Mouse (Mus musculus): Measurements from ENCODE around the gene Rhou. TPM values are rescaled to one million over a fixed set of nuclear protein-coding genes. Genes with fewer than 3 reads are reported as not detected.

Rhou gene
- polyA plus RNA-seq, 1 experiment from 2014 or later: 8.3 TPM

GRCm38 (mm10) chr8:123653994-123654569, 353 bp downstream of the Rhou start:
- peak; percentile 64 for ATAC-seq (ENCODE audit: insufficient number of reproducible peaks, insufficient read depth, low FRiP score, low TSS enrichment, low read depth)
- peak overlapping the region; percentile 83 for H3K4me3 ChIP-seq
- H3K27me3 ChIP-seq: no peaks in the 10 kb centered on the region
- peak overlapping the region; percentile 70 for H3K4me2 ChIP-seq
- no peaks in the 10 kb centered on the region for H3K9me3 ChIP-seq
- peak overlapping the region; percentile 90 for H3K9ac ChIP-seq
- WGBS: under 1% methylated on average over 75 of the region's 77 CpGs
- peaks cover 30% of the 10 kb centered on the region for H3K36me3 ChIP-seq
- peak overlapping the region; percentile 84 for H3K27ac ChIP-seq
- peaks cover 27% of the 10 kb centered on the region for H3K4me1 ChIP-seq

GRCm38 (mm10) chr8:123654763-123655162, 1.0 kb downstream of the Rhou start:
- 9% methylated on average over 5 of the region's 5 CpGs for WGBS
- peaks cover 30% of the 10 kb centered on the region for H3K36me3 ChIP-seq
- peak overlapping the region; percentile 70 for H3K4me2 ChIP-seq
- no peaks in the 10 kb centered on the region for H3K27me3 ChIP-seq
- H3K4me1 ChIP-seq: peaks cover 22% of the 10 kb centered on the region
- H3K4me3 ChIP-seq: peak overlapping the region; percentile 83
- peak overlapping the region; percentile 90 for H3K9ac ChIP-seq
- no peak for ATAC-seq (ENCODE audit: insufficient number of reproducible peaks, insufficient read depth, low FRiP score, low TSS enrichment, low read depth)
- H3K27ac ChIP-seq: 0 out of 2 replicates have a peak overlapping the region, but pooled peaks have one; percentile 16
- no peaks in the 10 kb centered on the region for H3K9me3 ChIP-seq

- Histone ChIP-seq H3K4me1 (peaks cover 22% of the 10 kb centered on the region), H3K4me3 (peak overlapping the region; percentile 83), H3K9ac (peak overlapping the region; percentile 90), H3K36me3 (peaks cover 30% of the 10 kb centered on the region), H3K27ac (0 out of 2 replicates have a peak overlapping the region, but pooled peaks have one; percentile 16), H3K4me2 (peak overlapping the region; percentile 70), H3K9me3 (no peaks in the 10 kb centered on the region), H3K27me3 (no peaks in the 10 kb centered on the region)
- 6% methylated on average over 8 of the region's 8 CpGs for WGBS
- no peak for ATAC-seq (ENCODE audit: insufficient number of reproducible peaks, insufficient read depth, low FRiP score, low TSS enrichment, low read depth)
These were observed 1.6 kb downstream of the Rhou start for GRCm38 (mm10) chr8:123655351-123655779.

- no peak for ATAC-seq (ENCODE audit: insufficient number of reproducible peaks, insufficient read depth, low FRiP score, low TSS enrichment, low read depth)
- Histone ChIP-seq H3K4me2 (no peak overlapping the region), H3K36me3 (peaks cover 49% of the 10 kb centered on the region)
These were observed 4.1 kb downstream of the Rhou start for GRCm38 (mm10) chr8:123657826-123658225.

DNA sequence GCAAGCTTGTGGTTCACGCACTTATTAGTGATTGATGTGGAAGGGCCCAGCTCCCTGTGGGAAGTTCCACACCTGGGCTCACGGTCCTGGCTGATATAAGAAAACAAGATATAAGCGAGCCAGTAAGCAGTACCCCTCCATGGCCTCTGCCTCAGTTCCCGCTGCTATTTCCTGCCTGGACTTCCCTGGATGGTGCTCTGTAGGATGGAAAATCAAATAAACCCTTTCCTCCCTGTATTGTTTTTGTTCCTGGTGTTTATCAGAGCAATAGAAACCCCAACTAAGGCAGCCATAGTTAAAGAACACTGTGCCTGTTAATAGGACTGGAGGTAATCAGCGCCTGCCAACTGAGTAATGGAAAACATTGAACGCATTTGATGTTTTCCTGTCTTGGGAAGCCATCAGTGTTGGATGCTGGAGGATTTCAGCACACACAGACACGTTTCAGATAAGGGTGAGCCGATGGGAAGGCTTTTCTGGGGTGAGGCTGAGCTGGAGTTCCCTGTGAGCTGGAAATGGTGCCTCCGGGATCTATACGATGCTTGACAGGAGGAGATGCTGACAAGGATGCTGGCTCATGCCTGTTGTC, 5.8 kb downstream of the Rhou start:
- Histone ChIP-seq H3K36me3 (peaks cover 64% of the 10 kb centered on the region), H3K9ac (no peak overlapping the region), H3K4me3 (no peak overlapping the region), H3K9me3 (no peaks in the 10 kb centered on the region), H3K4me1 (peaks cover 16% of the 10 kb centered on the region), H3K4me2 (no peak overlapping the region), H3K27ac (no peak overlapping the region), H3K27me3 (no peaks in the 10 kb centered on the region)
- 81% methylated on average over 10 of the region's 10 CpGs for WGBS
- no peak for ATAC-seq (ENCODE audit: insufficient number of reproducible peaks, insufficient read depth, low FRiP score, low TSS enrichment, low read depth)

More at GRCm38 (mm10) chr8:123657826-123658225, 4.1 kb downstream of the Rhou start:
- Histone ChIP-seq H3K27me3 (no peaks in the 10 kb centered on the region), H3K9me3 (no peaks in the 10 kb centered on the region), H3K27ac (no peak overlapping the region), H3K9ac (no peak overlapping the region), H3K4me3 (no peak overlapping the region), H3K4me1 (peaks cover 21% of the 10 kb centered on the region)
- 94% methylated on average over 8 of the region's 8 CpGs for WGBS

DNA sequence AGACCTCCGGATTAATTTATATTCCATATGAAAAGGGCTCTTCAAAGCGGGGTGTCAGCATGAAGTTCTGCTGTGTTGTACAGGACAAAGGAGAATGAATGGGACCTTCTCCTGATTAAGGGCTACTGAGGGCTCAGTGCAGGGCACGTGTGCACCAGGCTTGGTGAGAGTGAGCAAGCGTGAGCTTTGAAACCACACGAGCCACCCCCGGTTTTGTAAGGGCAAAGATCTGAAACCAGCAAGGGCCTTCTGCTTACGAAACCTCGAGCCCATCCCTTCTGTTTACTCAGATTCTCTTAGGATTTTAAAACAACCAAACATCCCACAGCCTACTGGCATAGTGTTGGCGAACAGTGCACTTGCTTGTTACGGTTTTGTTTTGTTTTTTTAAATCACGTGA, 7.8 kb downstream of the Rhou start:
- 94% methylated on average over 11 of the region's 11 CpGs for WGBS
- H3K27me3 ChIP-seq: no peaks in the 10 kb centered on the region

DNA sequence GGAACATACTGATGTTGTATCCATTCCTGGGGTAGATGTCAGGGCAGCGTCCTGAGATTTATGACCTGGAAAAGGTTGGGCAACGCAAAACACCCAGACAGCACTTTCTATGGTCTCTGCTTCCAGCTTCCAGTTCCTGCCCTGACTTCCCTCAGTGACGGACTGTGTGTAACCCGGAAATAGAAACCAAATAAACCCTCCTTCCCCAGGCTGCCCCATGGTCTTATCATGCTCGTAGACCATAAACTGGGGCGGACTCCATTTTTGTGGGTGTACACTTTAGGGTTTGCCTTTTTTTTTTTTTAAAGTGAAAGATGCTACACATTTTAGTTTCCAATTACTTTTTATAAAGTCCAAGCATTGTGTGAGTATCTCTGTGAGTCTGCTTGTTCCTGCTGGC, 11.9 kb downstream of the Rhou start:
- H3K9me3 ChIP-seq: no peaks in the 10 kb centered on the region
- H3K4me2 ChIP-seq: no peak overlapping the region
- no peak overlapping the region for H3K4me3 ChIP-seq
- H3K36me3 ChIP-seq: peaks cover 34% of the 10 kb centered on the region
- H3K27ac ChIP-seq: no peak overlapping the region
- H3K4me1 ChIP-seq: peaks cover 3% of the 10 kb centered on the region; the same call in 1 of the 2 replicates
- 86% methylated on average over 6 of the region's 6 CpGs for WGBS
- no peak for ATAC-seq (ENCODE audit: insufficient number of reproducible peaks, insufficient read depth, low FRiP score, low TSS enrichment, low read depth)
- no peaks in the 10 kb centered on the region for H3K27me3 ChIP-seq
- H3K9ac ChIP-seq: no peak overlapping the region

More for the DNA sequence above, 7.8 kb downstream of the Rhou start:
- H3K27ac ChIP-seq: no peak overlapping the region
- H3K4me1 ChIP-seq: no peaks in the 10 kb centered on the region
- H3K9me3 ChIP-seq: no peaks in the 10 kb centered on the region
- no peak overlapping the region for H3K9ac ChIP-seq
- H3K36me3 ChIP-seq: peaks cover 57% of the 10 kb centered on the region
- no peak overlapping the region for H3K4me2 ChIP-seq
- H3K4me3 ChIP-seq: no peak overlapping the region
- ATAC-seq (ENCODE audit: insufficient number of reproducible peaks, insufficient read depth, low FRiP score, low TSS enrichment, low read depth): no peak

DNA sequence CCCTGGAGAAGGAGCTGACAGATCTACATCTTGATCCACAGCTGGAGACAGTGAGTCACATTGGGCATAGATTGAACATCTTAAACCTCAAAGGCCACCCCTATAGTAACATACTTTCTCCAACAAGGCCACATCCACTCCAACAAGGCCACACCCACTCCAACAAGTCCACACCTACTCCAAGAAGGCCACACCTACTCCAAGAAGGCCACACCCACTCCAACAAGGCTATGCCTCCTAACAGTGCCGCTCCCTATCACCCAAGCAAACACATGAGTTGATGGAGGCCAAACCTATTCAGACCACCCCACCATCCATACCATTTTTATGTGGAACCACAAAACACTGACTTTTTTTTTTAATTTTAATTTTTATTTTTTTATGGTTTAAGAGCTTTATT, 13.1 kb downstream of the Rhou start:
- Histone ChIP-seq H3K27ac (no peak overlapping the region), H3K27me3 (no peaks in the 10 kb centered on the region), H3K36me3 (peaks cover 22% of the 10 kb centered on the region), H3K4me3 (no peak overlapping the region), H3K4me1 (peaks cover 3% of the 10 kb centered on the region; the same call in 1 of the 2 replicates), H3K9me3 (no peaks in the 10 kb centered on the region), H3K9ac (no peak overlapping the region), H3K4me2 (no peak overlapping the region)
- WGBS: 89% methylated on average over 1 of the region's 1 CpGs
- ATAC-seq (ENCODE audit: insufficient number of reproducible peaks, insufficient read depth, low FRiP score, low TSS enrichment, low read depth): no peak

GRCm38 (mm10) chr8:123668681-123669080, 15.0 kb downstream of the Rhou start:
- no peak overlapping the region for H3K4me3 ChIP-seq
- peaks cover 9% of the 10 kb centered on the region for H3K36me3 ChIP-seq
- H3K27me3 ChIP-seq: no peaks in the 10 kb centered on the region
- peaks cover 11% of the 10 kb centered on the region for H3K4me1 ChIP-seq
- 52% methylated on average over 4 of the region's 4 CpGs for WGBS
- H3K27ac ChIP-seq: no peak overlapping the region
- H3K9ac ChIP-seq: 0 out of 2 replicates have a peak overlapping the region, but pooled peaks have one; percentile 32
- H3K9me3 ChIP-seq: no peaks in the 10 kb centered on the region
- no peak overlapping the region for H3K4me2 ChIP-seq
- no peak for ATAC-seq (ENCODE audit: insufficient number of reproducible peaks, insufficient read depth, low FRiP score, low TSS enrichment, low read depth)

DNA sequence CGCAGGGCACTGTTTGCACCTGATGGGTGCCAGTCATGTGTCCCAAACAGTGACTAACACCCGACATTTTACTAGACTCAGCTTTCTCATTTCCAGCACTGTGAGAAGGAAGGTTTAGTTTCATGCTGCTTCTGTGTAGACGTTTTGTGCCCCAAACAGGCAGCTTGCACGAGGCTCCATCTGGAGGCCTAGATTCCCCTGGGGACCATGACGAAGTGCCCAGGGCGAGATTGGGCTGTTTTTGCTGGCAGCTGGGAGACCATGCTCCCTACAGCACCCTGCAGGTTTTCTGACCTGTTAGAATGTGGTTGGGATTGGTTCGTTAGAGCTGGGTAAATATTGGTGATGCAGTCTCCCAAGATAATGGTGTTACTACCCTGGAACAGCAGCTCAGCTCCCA, 17.0 kb downstream of the Rhou start:
- Histone ChIP-seq H3K27ac (no peak overlapping the region), H3K4me2 (no peak overlapping the region), H3K36me3 (no peaks in the 10 kb centered on the region), H3K9ac (no peak overlapping the region), H3K4me1 (peaks cover 19% of the 10 kb centered on the region), H3K27me3 (no peaks in the 10 kb centered on the region), H3K4me3 (no peak overlapping the region), H3K9me3 (no peaks in the 10 kb centered on the region)
- WGBS: 67% methylated on average over 7 of the region's 7 CpGs
- ATAC-seq (ENCODE audit: insufficient number of reproducible peaks, insufficient read depth, low FRiP score, low TSS enrichment, low read depth): no peak

- Histone ChIP-seq H3K4me1 (peaks cover 20% of the 10 kb centered on the region), H3K27me3 (no peaks in the 10 kb centered on the region)
These were observed 17.7 kb downstream of the Rhou start for GRCm38 (mm10) chr8:123671454-123671853.

DNA sequence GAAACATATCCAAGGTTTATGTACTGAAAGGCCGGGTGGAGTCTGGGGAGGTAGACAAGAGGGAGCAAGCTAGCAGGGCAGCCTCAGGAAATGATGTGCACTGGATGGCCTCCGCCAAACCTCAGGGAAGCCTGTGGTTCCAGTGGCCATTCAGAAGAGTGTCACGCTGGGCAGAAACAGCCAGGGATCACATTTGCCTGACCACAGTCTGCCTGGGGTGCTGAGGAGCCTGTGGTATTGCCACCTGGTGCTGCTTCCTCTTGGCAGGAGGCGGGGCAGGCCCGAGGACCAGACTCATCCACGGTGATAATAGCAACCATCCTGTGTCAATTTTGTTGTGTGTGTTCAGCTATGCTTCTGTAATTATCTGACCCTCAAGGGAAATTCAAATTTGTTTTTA, 18.9 kb downstream of the Rhou start:
- Histone ChIP-seq H3K4me1 (peaks cover 20% of the 10 kb centered on the region), H3K4me2 (no peak overlapping the region), H3K36me3 (no peaks in the 10 kb centered on the region), H3K9me3 (no peaks in the 10 kb centered on the region), H3K27ac (no peak overlapping the region), H3K4me3 (no peak overlapping the region), H3K27me3 (no peaks in the 10 kb centered on the region), H3K9ac (no peak overlapping the region)
- ATAC-seq (ENCODE audit: insufficient number of reproducible peaks, insufficient read depth, low FRiP score, low TSS enrichment, low read depth): no peak
- WGBS: 57% methylated on average over 6 of the region's 6 CpGs

More at GRCm38 (mm10) chr8:123671454-123671853, 17.7 kb downstream of the Rhou start:
- no peak for ATAC-seq (ENCODE audit: insufficient number of reproducible peaks, insufficient read depth, low FRiP score, low TSS enrichment, low read depth)
- 50% methylated on average over 7 of the region's 7 CpGs for WGBS
- H3K4me2 ChIP-seq: no peak overlapping the region
- H3K4me3 ChIP-seq: no peak overlapping the region
- H3K9me3 ChIP-seq: no peaks in the 10 kb centered on the region
- no peak overlapping the region for H3K9ac ChIP-seq
- no peaks in the 10 kb centered on the region for H3K36me3 ChIP-seq
- H3K27ac ChIP-seq: no peak overlapping the region
